Mouse (Mus musculus) cerebellum, postnatal 4 days (tissue): ENCODE results near the gene BC067074.
A peak's percentile ranks its signal among the peaks of the same experiment; 100 is the strongest.
"Not testable (repeated sequence)": the region's sequence is repeated elsewhere in the genome, so short reads cannot be mapped to it uniquely, and the experiment has no call there.

Source experiments
- DNase-seq, 2 experiments: peaks; one replicate each; pipeline ENCODE4 v3.0.0; 2022; ENCODE audit warnings: low spot score in 2 of 2, mixed read lengths in 1 of 2

Gene BC067074

GRCm38 (mm10) chr13:113374084-113374405, 81.1 kb downstream of the BC067074 start:
- no peak for DNase-seq

GRCm38 (mm10) chr13:113377631-113378030, 84.7 kb downstream of the BC067074 start:
- DNase-seq, result no peak

- no peak for DNase-seq
These were observed 86.0 kb downstream of the BC067074 start for GRCm38 (mm10) chr13:113378980-113379410.

- no peak for DNase-seq
These were observed 86.9 kb downstream of the BC067074 start for GRCm38 (mm10) chr13:113379766-113380309.

- DNase-seq, result no peak
These were observed 88.8 kb downstream of the BC067074 start for GRCm38 (mm10) chr13:113381710-113382109.

- DNase-seq, result no peak
These were observed 89.2 kb downstream of the BC067074 start for GRCm38 (mm10) chr13:113382201-113382600.

GRCm38 (mm10) chr13:113382770-113383169, 89.8 kb downstream of the BC067074 start:
- not testable (repeated sequence) for DNase-seq

DNA sequence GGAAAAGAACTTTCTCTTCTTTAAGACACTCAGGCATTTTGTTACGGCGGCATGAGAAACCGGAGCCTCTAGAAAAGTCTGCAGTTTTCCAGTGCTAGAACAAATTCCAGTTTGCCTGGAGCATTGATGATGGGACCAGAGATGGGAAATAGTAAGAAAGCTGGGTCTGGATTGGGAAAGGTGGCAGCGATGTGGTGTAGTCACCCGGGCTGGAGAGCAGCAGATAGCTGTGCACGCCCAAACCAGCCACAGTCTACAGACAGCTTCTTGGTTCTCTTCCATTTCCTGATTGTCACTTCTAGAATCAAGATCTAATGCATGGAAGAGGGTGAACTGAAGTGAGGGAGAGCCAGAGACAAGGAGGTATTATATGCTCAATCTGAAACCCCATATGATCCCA, 100.4 kb downstream of the BC067074 start:
- DNase-seq, result no peak

DNA sequence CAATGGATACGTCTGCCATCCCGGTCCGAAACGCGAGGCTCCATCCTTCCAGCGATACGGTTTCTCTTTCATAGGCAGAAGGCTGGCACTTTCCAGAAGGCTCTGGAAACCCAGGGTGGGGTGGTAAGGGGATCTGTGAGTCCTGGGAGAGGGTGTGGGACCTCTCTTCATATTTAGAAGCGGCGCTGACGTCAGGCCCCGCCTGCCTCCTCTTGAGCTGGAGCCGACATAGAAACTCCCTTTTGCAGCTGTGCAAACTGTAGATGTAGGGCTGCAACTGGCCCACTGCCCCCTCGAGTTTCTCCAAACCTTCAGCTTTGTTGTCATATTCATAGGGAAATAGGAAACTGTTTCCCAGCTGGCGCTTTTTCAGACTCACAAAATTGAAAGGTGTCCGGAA, 101.6 kb downstream of the BC067074 start:
- no peak for DNase-seq

DNA sequence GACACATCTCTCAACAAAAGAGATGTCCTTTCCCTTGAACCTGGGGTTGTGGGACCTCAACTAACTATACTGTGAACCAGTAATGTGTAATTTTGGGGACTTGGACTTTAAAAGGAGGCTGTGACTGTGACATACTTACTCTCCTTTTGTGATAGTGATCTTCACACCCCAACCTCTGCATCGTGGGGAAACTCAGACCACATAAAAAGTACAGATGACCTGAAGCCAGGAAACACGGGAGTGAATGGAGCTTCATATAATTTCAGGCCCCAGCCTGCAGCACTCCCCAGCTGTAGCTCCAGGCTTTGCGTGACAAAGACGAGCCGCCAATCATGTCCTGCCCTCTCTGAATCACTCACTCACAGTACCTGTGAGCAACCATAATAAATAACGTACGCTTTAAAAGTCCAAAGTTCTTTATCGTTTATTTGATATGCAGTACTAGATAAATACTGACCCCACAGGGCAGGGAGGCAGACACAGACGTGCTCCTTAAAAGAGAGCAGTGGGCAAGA, 104.1 kb downstream of the BC067074 start:
- no peak for DNase-seq

GRCm38 (mm10) chr13:113401373-113402010, 108.5 kb downstream of the BC067074 start:
- DNase-seq, result no peak

DNA sequence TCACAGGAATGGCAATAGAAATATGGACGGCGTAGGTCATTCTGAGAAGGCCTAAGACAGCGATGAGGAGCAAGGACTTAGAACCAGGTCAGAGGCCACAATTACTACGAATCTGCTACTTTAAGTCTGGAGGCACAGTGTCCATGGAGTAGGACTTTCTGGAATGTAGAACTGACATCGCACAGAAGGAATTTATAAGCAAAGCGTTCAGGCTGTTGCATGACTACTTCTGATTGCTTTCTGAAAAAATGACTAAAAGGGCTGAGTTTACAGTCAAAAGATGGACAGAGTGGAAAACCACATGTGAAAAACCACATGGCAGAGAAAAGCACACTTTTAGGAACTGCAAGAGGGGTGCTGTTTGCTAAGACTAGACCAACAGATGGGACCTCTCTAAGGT, 110.7 kb downstream of the BC067074 start:
- no peak for DNase-seq

GRCm38 (mm10) chr13:113404172-113404571, 111.2 kb downstream of the BC067074 start:
- no peak for DNase-seq

DNA sequence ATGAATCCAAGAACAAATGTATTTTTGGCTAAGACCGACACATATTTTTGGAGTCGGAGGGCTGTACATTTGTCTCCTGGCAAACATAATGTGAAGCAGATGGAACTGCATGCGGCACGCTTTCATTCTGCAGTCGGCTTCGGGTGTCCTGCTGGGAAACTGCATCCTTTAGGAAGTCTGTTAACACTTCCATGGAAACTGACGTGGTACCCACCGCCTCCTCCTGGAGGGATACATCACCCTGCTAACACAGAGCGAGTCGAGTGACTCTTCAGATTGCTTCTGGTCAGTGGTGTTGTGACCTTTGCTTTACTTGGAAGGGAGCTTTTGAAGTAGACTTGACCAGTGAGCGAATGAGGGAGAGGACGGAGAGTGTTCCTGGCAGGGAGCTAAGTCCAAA, 117.0 kb downstream of the BC067074 start:
- peak in 1 of 2 experiments; percentile 54 for DNase-seq

- DNase-seq, result no peak
These were observed 122.6 kb downstream of the BC067074 start for GRCm38 (mm10) chr13:113415527-113415926.

DNA sequence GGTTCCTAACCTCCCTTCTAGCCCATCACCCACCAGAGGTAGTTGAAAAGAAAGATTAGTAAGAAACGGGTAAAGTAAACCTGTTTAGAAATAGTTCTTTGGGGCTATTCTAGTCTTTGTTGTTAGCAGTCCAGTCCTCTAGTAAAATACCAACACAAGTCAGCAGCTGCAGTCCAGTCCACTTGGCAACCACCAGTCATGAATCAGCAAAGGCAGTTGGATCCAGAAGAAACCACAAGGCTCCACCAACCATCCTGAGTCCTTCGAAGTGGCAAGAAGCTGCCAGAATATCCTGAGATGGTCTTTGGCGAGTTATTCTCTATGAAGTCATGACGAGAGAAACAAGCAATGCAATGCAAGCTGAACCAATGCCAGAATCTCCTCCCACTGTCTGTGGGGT, 124.0 kb downstream of the BC067074 start:
- no peak for DNase-seq

DNA sequence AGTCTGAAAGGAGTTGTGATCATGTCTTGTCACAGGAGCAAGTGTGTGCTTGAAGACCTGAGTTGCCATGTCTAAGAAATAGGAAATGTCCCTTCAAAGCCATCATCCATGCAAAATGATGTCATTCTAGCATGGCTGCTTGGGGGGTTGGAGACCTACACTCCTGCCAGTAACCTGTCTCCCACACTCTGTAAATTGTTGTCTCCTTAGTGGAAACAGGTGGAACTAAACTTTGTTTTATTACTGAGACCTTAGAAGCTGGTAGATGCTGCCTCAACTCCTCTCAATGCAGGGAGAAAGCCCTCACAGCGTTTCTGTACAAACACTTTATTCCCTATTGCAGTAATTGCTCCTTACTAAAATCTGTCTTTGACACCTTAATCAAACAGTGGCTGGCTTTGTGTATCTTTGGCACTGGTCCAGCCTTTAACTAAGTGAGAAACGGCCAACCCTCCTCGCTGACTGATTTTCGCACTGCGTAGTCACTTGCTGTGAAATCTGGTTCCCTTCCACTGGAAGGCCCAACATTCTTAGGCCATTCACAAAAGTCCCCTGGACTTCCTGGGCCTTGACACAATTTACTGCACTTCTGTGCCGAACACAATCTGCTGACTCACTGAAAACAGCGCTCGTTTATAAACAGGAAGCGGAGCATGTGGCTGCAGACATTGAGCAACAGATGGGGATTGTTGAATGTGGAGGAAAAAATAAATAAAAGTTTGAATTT, 125.0 kb downstream of the BC067074 start:
- DNase-seq, result no peak

GRCm38 (mm10) chr13:113418632-113419031, 125.7 kb downstream of the BC067074 start:
- no peak for DNase-seq

GRCm38 (mm10) chr13:113421472-113421871, 128.5 kb downstream of the BC067074 start:
- no peak for DNase-seq

- no peak for DNase-seq
These were observed 130.9 kb downstream of the BC067074 start for GRCm38 (mm10) chr13:113423825-113424224.

DNA sequence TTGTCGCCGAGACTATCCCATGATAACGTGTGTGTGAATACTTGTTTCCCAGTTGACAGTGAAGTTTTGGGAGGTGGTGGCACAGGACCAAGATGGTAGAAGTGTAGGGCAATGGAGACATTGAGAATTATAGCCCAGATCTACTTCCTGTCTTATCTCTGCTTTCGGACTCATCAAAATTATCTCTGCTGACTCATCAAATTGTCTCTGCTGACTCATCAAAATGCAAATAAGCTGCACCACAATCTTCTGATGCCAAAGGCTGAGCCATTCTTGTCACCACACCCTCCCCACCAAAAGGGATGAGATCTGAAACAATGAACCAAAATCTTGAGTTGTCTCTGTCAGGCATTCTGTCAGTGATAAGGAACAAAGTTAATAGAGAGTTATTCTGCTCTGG, 132.9 kb downstream of the BC067074 start:
- DNase-seq, result no peak
